Mouse (Mus musculus) ES-E14 (cell line): ENCODE measurements around the gene Tob1.

ENCODE experiments used
- CHD2 ChIP-seq: IDR thresholded peaks from 2 replicates; pipeline ENCODE4 v1.6.1; 2014; ENCODE audit warnings: mild to moderate bottlenecking, low read depth, low read length, inconsistent platforms
- HCFC1 ChIP-seq: IDR thresholded peaks from 2 replicates; pipeline ENCODE4 v1.6.1; 2012; ENCODE audit warnings: low read length, inconsistent platforms, borderline replicate concordance; ENCODE audit not compliant: insufficient read depth
- MAFK ChIP-seq: IDR thresholded peaks from 2 replicates; pipeline ENCODE4 v1.6.1; 2014; ENCODE audit warnings: mild to moderate bottlenecking, low read depth, low read length, inconsistent platforms; ENCODE audit not compliant: insufficient read depth
- ZC3H11A ChIP-seq: IDR thresholded peaks from 2 replicates; pipeline ENCODE4 v1.6.1; 2012; ENCODE audit warnings: low read depth, mild to moderate bottlenecking, inconsistent platforms, low read length, borderline replicate concordance
- ZNF384 ChIP-seq: IDR thresholded peaks from 2 replicates; pipeline ENCODE4 v1.6.1; 2012; ENCODE audit warnings: low read depth, low read length, inconsistent platforms

DNA sequence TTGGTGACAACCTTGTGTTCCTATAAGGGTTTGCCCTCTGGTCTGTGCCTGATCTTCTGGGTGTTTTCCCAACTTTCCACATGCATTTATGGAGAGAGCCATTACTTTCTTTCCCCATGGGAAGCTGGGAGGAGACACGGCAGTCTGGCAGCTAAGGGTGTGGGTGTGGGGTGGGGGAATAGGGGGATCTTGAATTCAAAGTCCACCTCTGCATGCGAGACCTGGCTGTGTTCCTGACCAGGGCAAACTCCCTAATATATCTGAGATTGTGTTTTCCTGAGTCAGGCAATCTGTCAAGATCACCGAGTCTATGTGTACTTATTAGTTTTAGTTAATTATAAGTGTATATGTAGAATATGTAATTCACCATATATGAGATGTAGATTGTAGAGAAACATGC lies 14.9 kb upstream of the Tob1 start:
- TF ChIP-seq CHD2 = no peak
- no peak for TF ChIP-seq HCFC1
- no peak for TF ChIP-seq ZNF384
- TF ChIP-seq MAFK = no peak
- no peak for TF ChIP-seq ZC3H11A
